Mouse (Mus musculus): ENCODE results near the gene Ampd2.

DNA sequence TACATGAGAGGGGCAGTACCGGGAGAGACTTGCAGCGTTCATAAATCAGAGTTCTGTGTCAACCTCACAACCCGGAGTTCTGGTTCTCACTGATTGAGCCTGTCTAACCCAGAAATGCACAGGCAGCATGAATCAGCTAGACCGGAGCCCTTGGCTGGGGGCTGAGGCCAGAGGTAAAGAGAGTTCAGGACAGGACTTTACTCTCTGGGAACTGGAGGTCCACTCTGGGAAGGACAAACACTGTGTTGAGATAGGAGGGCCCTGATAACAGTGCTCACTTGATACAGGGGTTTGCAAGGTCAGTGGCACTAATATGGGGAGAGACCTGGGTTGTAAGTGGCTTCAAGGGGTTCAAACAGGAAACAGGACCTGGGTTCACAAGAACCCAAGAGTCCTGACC, 61.1 kb downstream of the Ampd2 start:
- TF ChIP-seq CTCF (IDR thresholded peaks at IDR 0.05; ENCODE audit: low read depth) (no peak), EP300 (IDR thresholded peaks at IDR 0.05; ENCODE audit: low read depth) (no peak)

All from liver, embryonic 14.5 days (tissue).